Mouse (Mus musculus) cerebellum, adult 2 months (tissue): ENCODE measurements around the gene Srrd.

Source experiments
- CTCF ChIP-seq: fragments of 200-500 bp; IDR thresholded peaks from 2 replicates; pipeline ENCODE4 v1.5.1; 2011; ENCODE audit warnings: low read depth, mild to moderate bottlenecking, control low read depth, low read length, moderate library complexity, borderline replicate concordance; ENCODE audit not compliant: insufficient read depth
- POLR2A ChIP-seq: fragments of 200-500 bp; IDR thresholded peaks from 2 replicates; pipeline ENCODE4 v1.6.1; 2011; ENCODE audit warnings: low read length, control low read depth, borderline replicate concordance; ENCODE audit not compliant: insufficient read depth

- TF ChIP-seq CTCF, result no peak
- no peak for TF ChIP-seq POLR2A
Observed at GRCm38 (mm10) chr5:112346211-112346965, 3.5 kb upstream of the Srrd start.
